Mouse (Mus musculus) cerebellum, postnatal 10 days (tissue): ENCODE results near the gene Lmo4.

Experiments
- DNase-seq, 2 experiments: peaks; one replicate each; pipeline ENCODE4 v3.0.0; 2021; ENCODE audit warnings: mixed read lengths in 2 of 2

Lmo4 gene

GRCm38 (mm10) chr3:144147244-144147643, 57.8 kb downstream of the Lmo4 start:
- DNase-seq, result no peak

GRCm38 (mm10) chr3:144144066-144144465, 61.0 kb downstream of the Lmo4 start:
- DNase-seq, result no peak

GRCm38 (mm10) chr3:144142939-144143338, 62.1 kb downstream of the Lmo4 start:
- no peak for DNase-seq

- peak; percentile 9 to 18 for DNase-seq
Measured at GRCm38 (mm10) chr3:144141786-144142185, 63.2 kb downstream of the Lmo4 start.

DNA sequence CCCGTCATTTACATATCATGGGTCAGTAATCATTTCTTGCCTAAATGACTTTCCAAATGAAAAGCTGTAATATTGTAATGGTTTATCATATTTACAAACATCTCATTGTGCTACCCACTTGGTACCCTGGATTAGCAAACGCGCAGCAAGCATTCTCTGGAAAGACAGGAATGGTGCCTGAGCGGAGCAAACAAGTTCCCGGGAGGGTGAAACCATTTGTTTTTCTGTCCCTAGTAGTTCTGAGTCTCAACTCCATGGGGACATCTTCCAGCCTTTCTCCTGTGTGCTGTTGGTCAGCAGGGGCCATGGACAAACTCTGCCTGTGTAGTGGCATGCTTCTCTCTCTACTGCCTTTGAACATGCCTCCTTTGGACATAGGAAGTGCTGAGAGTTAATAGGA, 64.2 kb downstream of the Lmo4 start:
- DNase-seq, result no peak

DNA sequence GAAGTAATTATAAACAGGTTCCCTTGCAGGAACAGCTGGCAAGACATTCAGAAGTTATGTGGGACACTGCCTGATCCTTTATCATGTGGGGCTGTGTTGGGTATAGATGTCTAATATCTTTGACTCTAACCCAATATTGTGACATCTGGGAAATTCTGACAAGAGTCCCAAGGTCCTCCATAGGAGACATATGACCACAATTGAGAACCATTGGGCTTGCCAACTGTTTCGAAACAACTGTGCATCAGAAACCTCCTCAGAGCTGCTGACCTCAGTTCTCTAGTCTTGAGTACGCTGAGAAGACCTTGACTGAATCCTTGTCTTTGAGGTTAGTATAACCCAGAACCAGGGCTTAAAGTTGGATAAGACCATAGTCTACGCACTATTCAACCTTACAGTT, 66.4 kb downstream of the Lmo4 start:
- DNase-seq, result no peak
